Mouse (Mus musculus) midbrain, embryonic 14.5 days (tissue): ENCODE data around the gene Dvl2. TPM values are rescaled to one million over a fixed set of nuclear protein-coding genes. Genes with fewer than 3 reads are reported as not detected.
A peak's percentile ranks its signal among the peaks of the same experiment; 100 is the strongest.

Experiments used
- ATAC-seq: fragments of 200-750 bp; cut with Nextera tagmentation; 2 replicates; pipeline ENCODE4 v1.8.0; 2017; ENCODE audit warnings: moderate number of reproducible peaks, moderate library complexity; ENCODE audit not compliant: low FRiP score, low TSS enrichment
- DNase-seq: peaks from one replicate; pipeline ENCODE4 v3.0.0-alpha.2; 2015
- H3K27ac ChIP-seq: fragments of 300-500 bp; sonication (generic); replicated peaks from 2 replicates; pipeline ENCODE4 v1.5.1; 2014; ENCODE audit warnings: mild to moderate bottlenecking, low read depth, low read length, moderate library complexity
- H3K27me3 ChIP-seq: fragments of 300-500 bp; sonication (generic); 2 replicates; pipeline ENCODE4 v1.6.1; 2014; ENCODE audit warnings: low read length, control low read depth, mixed read lengths; ENCODE audit not compliant: control insufficient read depth, insufficient read depth
- H3K36me3 ChIP-seq: fragments of 300-500 bp; sonication (generic); 2 replicates; pipeline ENCODE4 v1.6.1; 2014; ENCODE audit warnings: low read length, control low read depth; ENCODE audit not compliant: control insufficient read depth, insufficient read depth
- H3K4me1 ChIP-seq: fragments of 300-500 bp; sonication (generic); 2 replicates; pipeline ENCODE4 v1.6.1; 2014; ENCODE audit warnings: mild to moderate bottlenecking, antibody characterized with exemption, low read length, control low read depth; ENCODE audit not compliant: control insufficient read depth, insufficient read depth
- H3K4me2 ChIP-seq: fragments of 300-500 bp; sonication (generic); 2 replicates; pipeline ENCODE4 v1.6.1; 2014; ENCODE audit warnings: mild to moderate bottlenecking, low read length, moderate library complexity
- H3K4me3 ChIP-seq: fragments of 300-500 bp; sonication (generic); replicated peaks from 2 replicates; pipeline ENCODE4 v1.5.1; 2014; ENCODE audit warnings: low read depth, low read length
- H3K9ac ChIP-seq: fragments of 300-500 bp; sonication (generic); replicated peaks from 2 replicates; pipeline ENCODE4 v1.6.1; 2014; ENCODE audit warnings: mild to moderate bottlenecking, low read length, moderate library complexity
- H3K9me3 ChIP-seq: fragments of 300-500 bp; sonication (generic); 2 replicates; pipeline ENCODE4 v1.6.1; 2016; ENCODE audit warnings: low read length, control low read depth, mixed read lengths; ENCODE audit not compliant: control insufficient read depth
- WGBS: fragments of 180-500 bp; shearing (Covaris S2); extraction: QIAGEN DNeasy Blood & Tissue Kit; methylation state at CpG from one replicate; pipeline ENCODE4 v1.1.7; 2014; 5-methylcytosine and 5-hydroxymethylcytosine counted together
- microRNA counts: library from miRNA; unstranded; fragments of <30 nt; microRNA quantifications from one replicate; lab custom pipeline; 2016
- microRNA-seq: library from miRNA; unstranded; fragments of <30 nt; microRNA quantifications from one replicate; pipeline ENCODE4, GENCODE M21; 2016
- polyA plus RNA-seq: library from polyadenylated mRNA; unstranded; fragments of >200 nt; fragmentation: Nextera tagmentation; extraction: Ambion mirVana; gene quantifications from 2 replicates; pipeline ENCODE4 v1.2.1, GENCODE M21; 2014

Dvl2 gene
- polyA plus RNA-seq, 1 experiment from 2014 or later: 23.0 TPM

DNA sequence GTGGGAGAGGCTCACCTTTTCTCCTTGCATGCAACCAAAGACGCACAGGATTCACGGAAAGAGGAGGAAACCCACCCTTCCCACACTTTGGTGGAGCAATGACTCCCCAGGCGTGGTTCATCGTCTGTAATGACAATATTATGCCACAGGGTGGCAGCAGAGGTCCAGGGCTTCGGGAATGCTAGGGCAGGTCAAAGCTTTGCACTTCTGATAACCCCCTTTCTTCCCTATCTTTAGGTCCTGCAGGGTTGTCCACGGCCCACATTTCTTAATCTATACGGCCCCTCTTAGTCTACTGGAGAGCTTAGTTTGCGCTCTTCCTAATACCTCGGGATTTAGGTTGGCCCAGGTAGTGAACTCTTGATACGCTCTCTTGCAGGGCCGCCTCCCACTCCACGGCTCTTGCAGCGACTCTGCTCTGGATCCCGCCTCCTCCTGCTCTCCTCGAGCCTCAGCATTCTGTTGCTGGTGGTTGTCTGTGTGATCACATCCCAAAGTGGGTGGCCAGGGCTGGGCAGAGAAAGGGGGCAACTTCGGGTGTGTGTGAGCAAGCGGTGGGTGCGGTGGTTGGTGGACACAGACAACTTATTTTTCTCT is 55.3 kb downstream of the Dvl2 start:
- ATAC-seq: peak; percentile 40; the same call in 1 of the 2 replicates
- Histone ChIP-seq H3K27ac (no peak overlapping the region), H3K9ac (no peak overlapping the region), H3K4me3 (no peak overlapping the region), H3K9me3 (no peaks in the 10 kb centered on the region), H3K4me1 (no peaks in the 10 kb centered on the region), H3K4me2 (0 out of 2 replicates have a peak overlapping the region, but pooled peaks have one; percentile 1), H3K27me3 (no peaks in the 10 kb centered on the region), H3K36me3 (no peaks in the 10 kb centered on the region)
- WGBS: 24% methylated on average over 18 of the region's 18 CpGs
- peak; percentile 86 for DNase-seq

- Histone ChIP-seq H3K27me3 (no peaks in the 10 kb centered on the region), H3K9me3 (no peaks in the 10 kb centered on the region), H3K4me1 (no peaks in the 10 kb centered on the region), H3K36me3 (no peaks in the 10 kb centered on the region), H3K4me2 (no peak overlapping the region), H3K4me3 (no peak overlapping the region), H3K9ac (no peak overlapping the region), H3K27ac (no peak overlapping the region)
- ATAC-seq (no peak), DNase-seq (no peak)
- WGBS: 87% methylated on average over 9 of the region's 9 CpGs
Observed at GRCm38 (mm10) chr11:70057805-70058204, 57.4 kb downstream of the Dvl2 start.

DNA sequence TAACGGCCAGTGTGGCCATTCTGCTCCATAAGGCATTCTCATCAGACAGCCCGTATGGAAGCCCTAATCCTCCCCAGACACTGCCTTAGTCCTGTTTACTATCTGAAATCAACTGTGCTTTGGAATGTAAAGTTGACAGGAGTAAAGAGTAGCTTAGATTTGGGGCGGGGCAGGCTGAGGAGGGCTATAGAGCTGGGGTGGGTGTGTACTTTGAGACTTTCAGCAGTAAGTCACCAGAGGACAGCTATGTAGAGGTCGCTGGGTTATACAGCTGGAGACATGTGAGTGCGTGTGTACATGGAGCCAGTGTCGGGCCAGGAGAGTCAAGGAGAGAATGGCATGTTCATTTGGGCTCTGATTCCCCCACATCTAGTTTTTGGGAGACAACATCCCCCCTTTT is 59.5 kb downstream of the Dvl2 start:
- DNase-seq: no peak
- no peaks in the 10 kb centered on the region for H3K36me3 ChIP-seq
- 70% methylated on average over 6 of the region's 6 CpGs for WGBS

More for the DNA sequence above, 59.5 kb downstream of the Dvl2 start:
- no peak overlapping the region for H3K4me3 ChIP-seq
- H3K27ac ChIP-seq: no peak overlapping the region
- H3K4me1 ChIP-seq: no peaks in the 10 kb centered on the region
- no peaks in the 10 kb centered on the region for H3K27me3 ChIP-seq
- no peak for ATAC-seq
- H3K9me3 ChIP-seq: no peaks in the 10 kb centered on the region
- H3K9ac ChIP-seq: no peak overlapping the region
- H3K4me2 ChIP-seq: no peak overlapping the region

MicroRNAs encoded within 50 kb of the gene (microRNA counts, 519-probe panel; counts per million panel counts)
- microRNA mmu-miR-324-3p (lab: Ali Mortazavi, UCI) (not detected), microRNA mmu-miR-324-5p (lab: Ali Mortazavi, UCI) (5,435 counts per million, percentile 60 among the panel's probes with 10 or more counts)

Small RNA genes lying within 50 kb of the gene (microRNA-seq; reads per million reads assigned to microRNA genes)
- gene Gm44349 (not detected), gene Mir324 (5,214 reads per million, percentile 92 among the genes with 10 or more reads in this experiment)

Other genes starting within 250 kb of the Dvl2 start
- 20.0 and 30.7 TPM in 2 replicates for gene Polr2a, start 242.0 kb upstream of the Dvl2 start, polyA plus RNA-seq
- gene Slc35g3, start 238.6 kb upstream of the Dvl2 start, polyA plus RNA-seq: 0.14 TPM in 1 of 2 replicates, not detected in the other
- 3.8 and 4.2 TPM in 2 replicates for gene Zbtb4, start 234.7 kb upstream of the Dvl2 start, polyA plus RNA-seq
- gene Chrnb1, start 204.7 kb upstream of the Dvl2 start, polyA plus RNA-seq: 0.80 and 1.3 TPM in 2 replicates
- gene Fgf11, start 198.7 kb upstream of the Dvl2 start, polyA plus RNA-seq: 3.2 and 3.6 TPM in 2 replicates
- gene Tmem102, start 195.0 kb upstream of the Dvl2 start, polyA plus RNA-seq: 0.58 and 0.82 TPM in 2 replicates
- not detected in 2 replicates for gene Gm39566, start 185.3 kb upstream of the Dvl2 start, polyA plus RNA-seq
- not detected in 2 replicates for gene Spem2, start 182.1 kb upstream of the Dvl2 start, polyA plus RNA-seq
- gene Spem1, start 178.4 kb upstream of the Dvl2 start, polyA plus RNA-seq: 0.49 and 0.85 TPM in 2 replicates
- 25.1 and 32.4 TPM in 2 replicates for gene Nlgn2, start 162.8 kb upstream of the Dvl2 start, polyA plus RNA-seq
- 313 and 417 TPM in 2 replicates for gene Tmem256, start 162.1 kb upstream of the Dvl2 start, polyA plus RNA-seq
- gene Plscr3, start 154.2 kb upstream of the Dvl2 start, polyA plus RNA-seq: 41.3 and 51.9 TPM in 2 replicates
- gene Tnk1, start 141.9 kb upstream of the Dvl2 start, polyA plus RNA-seq: not detected in 2 replicates
- gene Tmem95, start 122.6 kb upstream of the Dvl2 start, polyA plus RNA-seq: not detected in 2 replicates
- 0.74 and 1.0 TPM in 2 replicates for gene Kctd11, start 119.2 kb upstream of the Dvl2 start, polyA plus RNA-seq
- 0.17 and 0.30 TPM in 2 replicates for gene Acap1, start 105.1 kb upstream of the Dvl2 start, polyA plus RNA-seq
- gene 2810408A11Rik, start 99.6 kb upstream of the Dvl2 start, polyA plus RNA-seq: 9.4 and 13.0 TPM in 2 replicates
- 27.5 and 29.0 TPM in 2 replicates for gene Neurl4, start 99.5 kb upstream of the Dvl2 start, polyA plus RNA-seq
- gene Gps2, start 86.7 kb upstream of the Dvl2 start, polyA plus RNA-seq: 56.4 and 62.4 TPM in 2 replicates
- gene Eif5a, start 78.6 kb upstream of the Dvl2 start, polyA plus RNA-seq: 1,083 and 1,099 TPM in 2 replicates
- gene Ybx2, start 64.8 kb upstream of the Dvl2 start, polyA plus RNA-seq: 4.3 and 10.4 TPM in 2 replicates
- gene Slc2a4, start 52.4 kb upstream of the Dvl2 start, polyA plus RNA-seq: 2.2 and 4.5 TPM in 2 replicates
- 0.20 TPM in 1 of 2 replicates, not detected in the other for gene Cldn7, start 35.8 kb upstream of the Dvl2 start, polyA plus RNA-seq
- gene Ctdnep1, start 19.4 kb upstream of the Dvl2 start, polyA plus RNA-seq: 24.4 and 39.0 TPM in 2 replicates
- gene Elp5, start 18.1 kb upstream of the Dvl2 start, polyA plus RNA-seq: 162 and 193 TPM in 2 replicates
- 616 and 626 TPM in 2 replicates for gene Gabarap, start 9.5 kb upstream of the Dvl2 start, polyA plus RNA-seq
- 41.3 and 48.9 TPM in 2 replicates for gene Phf23, start 4.8 kb upstream of the Dvl2 start, polyA plus RNA-seq
- gene Acadvl, start 14.8 kb downstream of the Dvl2 start, polyA plus RNA-seq: 43.2 and 49.6 TPM in 2 replicates
- gene Dlg4, start 16.3 kb downstream of the Dvl2 start, polyA plus RNA-seq: 33.1 and 41.0 TPM in 2 replicates
- gene Asgr1, start 53.5 kb downstream of the Dvl2 start, polyA plus RNA-seq: 0.26 and 1.4 TPM in 2 replicates
- not detected in 2 replicates for gene Asgr2, start 92.0 kb downstream of the Dvl2 start, polyA plus RNA-seq
- 0.75 TPM in 1 of 2 replicates, not detected in the other for gene Mgl2, start 129.7 kb downstream of the Dvl2 start, polyA plus RNA-seq
- gene Clec10a, start 155.6 kb downstream of the Dvl2 start, polyA plus RNA-seq: 1.4 TPM in 1 of 2 replicates, not detected in the other
- gene Slc16a11, start 212.2 kb downstream of the Dvl2 start, polyA plus RNA-seq: 1.5 and 3.2 TPM in 2 replicates
- 10.0 and 10.7 TPM in 2 replicates for gene Slc16a13, start 220.5 kb downstream of the Dvl2 start, polyA plus RNA-seq
- 2.5 and 4.4 TPM in 2 replicates for gene Bcl6b, start 229.2 kb downstream of the Dvl2 start, polyA plus RNA-seq
- gene 0610010K14Rik, start 237.3 kb downstream of the Dvl2 start, polyA plus RNA-seq: 171 and 205 TPM in 2 replicates
- gene Gm21988, start 239.2 kb downstream of the Dvl2 start, polyA plus RNA-seq: 13.4 and 16.3 TPM in 2 replicates
- gene Rnasek, start 239.2 kb downstream of the Dvl2 start, polyA plus RNA-seq: 321 and 350 TPM in 2 replicates